Mouse (Mus musculus) midbrain, embryonic 13.5 days (tissue): ENCODE data around the gene Gm6588. TPM values are rescaled to one million over a fixed set of nuclear protein-coding genes. Genes with fewer than 3 reads are reported as not detected.
"Not testable (repeated sequence)": the region's sequence is repeated elsewhere in the genome, so short reads cannot be mapped to it uniquely, and the experiment has no call there.

Source experiments
- ATAC-seq: fragments of 200-750 bp; cut with Nextera tagmentation; 2 replicates; pipeline ENCODE4 v1.8.0; 2017; ENCODE audit warnings: mild to moderate bottlenecking, moderate TSS enrichment, moderate library complexity
- H3K27ac ChIP-seq: fragments of 300-500 bp; sonication (generic); 2 replicates; pipeline ENCODE4 v1.5.1; 2015; ENCODE audit warnings: inconsistent platforms, mild to moderate bottlenecking, moderate library complexity
- H3K27me3 ChIP-seq: fragments of 300-500 bp; sonication (generic); 2 replicates; pipeline ENCODE4 v1.6.1; 2015; ENCODE audit warnings: mild to moderate bottlenecking, inconsistent platforms
- H3K36me3 ChIP-seq: fragments of 300-500 bp; sonication (generic); 2 replicates; pipeline ENCODE4 v1.6.1; 2015; ENCODE audit warnings: mild to moderate bottlenecking, inconsistent platforms
- H3K4me1 ChIP-seq: fragments of 300-500 bp; sonication (generic); replicated peaks from 2 replicates; pipeline ENCODE4 v1.6.1; 2015; ENCODE audit warnings: inconsistent platforms
- H3K4me2 ChIP-seq: fragments of 300-500 bp; sonication (generic); replicated peaks from 2 replicates; pipeline ENCODE4 v1.6.1; 2015; ENCODE audit warnings: moderate library complexity, mild to moderate bottlenecking, inconsistent platforms
- H3K4me3 ChIP-seq: fragments of 300-500 bp; sonication (generic); replicated peaks from 2 replicates; pipeline ENCODE4 v1.5.1; 2015; ENCODE audit warnings: mild to moderate bottlenecking, inconsistent platforms
- H3K9ac ChIP-seq: fragments of 300-500 bp; sonication (generic); replicated peaks from 2 replicates; pipeline ENCODE4 v1.6.1; 2015; ENCODE audit warnings: mild to moderate bottlenecking, inconsistent platforms
- H3K9me3 ChIP-seq: fragments of 300-500 bp; sonication (generic); 2 replicates; pipeline ENCODE4 v1.6.1; 2016; ENCODE audit warnings: mild to moderate bottlenecking, inconsistent platforms
- WGBS: fragments of 180-500 bp; shearing (Covaris S2); methylation state at CpG from one replicate; pipeline ENCODE4 v1.1.7; 2015; 5-methylcytosine and 5-hydroxymethylcytosine counted together
- polyA plus RNA-seq: library from polyadenylated mRNA; unstranded; fragments of >200 nt; fragmentation: Nextera tagmentation; extraction: Ambion mirVana; gene quantifications from 2 replicates; pipeline ENCODE4 v1.2.1, GENCODE M21; 2015

Gm6588 gene
- polyA plus RNA-seq, result 1.5 and 1.7 TPM in 2 replicates

DNA sequence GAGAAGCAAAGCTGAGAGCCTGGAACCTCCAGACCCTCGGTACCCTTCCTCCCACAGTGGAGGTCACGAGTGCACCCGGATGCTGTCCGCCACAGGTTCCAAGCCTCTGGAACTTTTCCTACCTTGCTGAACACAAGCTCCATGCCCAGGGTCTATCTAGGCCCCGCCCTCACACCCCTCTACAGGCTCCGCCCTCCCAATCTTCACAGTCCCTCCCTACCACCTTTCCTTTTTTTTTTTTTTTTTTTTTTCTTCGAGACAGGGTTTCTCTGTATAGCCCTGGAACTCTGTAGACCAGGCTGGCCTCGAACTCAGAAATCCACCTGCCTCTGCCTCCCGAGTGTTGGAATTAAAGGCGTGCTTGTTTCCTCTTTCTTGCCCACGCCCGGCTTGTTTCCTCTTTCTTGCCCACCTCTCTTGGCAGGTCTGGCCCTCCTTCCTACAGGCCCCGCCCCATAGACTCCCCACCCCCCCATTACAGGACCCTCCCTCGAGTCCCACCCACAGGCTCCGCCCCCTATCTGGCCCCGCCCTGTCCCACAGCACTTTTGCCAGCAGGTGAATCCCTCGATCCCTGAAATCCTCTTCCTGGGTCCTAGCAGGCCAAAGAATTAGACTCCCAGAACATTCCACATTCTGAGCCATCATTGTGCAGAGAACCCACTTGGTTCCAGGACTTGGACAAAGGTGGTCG lies at the start of gene Gm6588:
Gm6588 (plus strand) TSS at position 680 of the 694 bp plus-strand sequence.
- Histone ChIP-seq H3K27me3 (0 out of 2 replicates have a peak, but pooled peaks cover 7% of the 10 kb centered on the region), H3K27ac (no peak within 1 kb of the TSS), H3K9ac (no peak within 1 kb of the TSS), H3K4me1 (no peaks in the 10 kb centered on the region), H3K4me2 (no peak within 1 kb of the TSS), H3K9me3 (no peaks in the 10 kb centered on the region), H3K36me3 (peaks cover 13% of the 10 kb centered on the region), H3K4me3 (no peak within 1 kb of the TSS)
- no peak for ATAC-seq
- WGBS, result 76% methylated on average over 18 of the region's 18 CpGs

DNA sequence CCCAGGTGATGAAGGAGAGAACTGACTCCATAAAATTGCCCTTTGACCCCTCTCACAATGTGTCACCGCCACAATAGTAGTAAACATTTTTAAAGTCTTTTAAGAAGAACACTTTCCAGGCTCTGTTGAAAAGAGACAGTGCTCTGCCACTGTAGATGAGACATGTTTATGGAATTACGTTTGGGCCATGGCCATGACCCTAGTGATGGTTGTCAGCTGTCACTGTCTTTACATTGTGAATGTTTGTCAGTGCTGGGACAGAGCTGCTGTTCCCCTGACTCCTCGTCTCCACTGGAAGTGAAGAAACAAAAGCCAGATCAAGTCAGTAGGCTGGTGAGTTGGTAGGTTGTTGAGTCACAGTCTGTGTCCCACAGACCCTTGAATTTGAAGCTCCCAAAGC lies 46.8 kb upstream of the Gm6588 start:
- H3K4me2 ChIP-seq, result no peak overlapping the region

DNA sequence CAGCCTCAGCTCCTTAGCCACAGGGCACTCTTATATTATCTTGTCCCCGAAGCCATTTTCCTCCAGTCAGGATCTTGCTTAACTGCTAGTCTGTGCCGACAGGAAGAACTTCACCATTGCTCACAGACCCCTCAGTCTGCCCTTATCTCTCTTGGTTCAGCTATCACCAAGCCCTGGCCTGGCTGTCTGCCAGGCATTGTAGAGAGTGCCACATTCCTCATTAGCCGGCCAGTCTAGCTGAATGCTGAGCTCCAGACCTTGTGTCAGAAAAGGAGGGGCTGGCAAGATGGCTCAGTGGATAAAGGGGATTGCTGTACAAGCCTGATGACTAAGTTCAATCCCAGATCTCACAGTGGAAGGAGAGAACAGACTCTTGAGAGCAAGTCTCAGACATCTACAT lies 43.2 kb upstream of the Gm6588 start:
- Histone ChIP-seq H3K27me3 (no peaks in the 10 kb centered on the region), H3K27ac (no peak overlapping the region), H3K4me2 (no peak overlapping the region), H3K4me1 (peaks cover 21% of the 10 kb centered on the region), H3K9ac (no peak overlapping the region), H3K4me3 (no peak overlapping the region), H3K9me3 (no peaks in the 10 kb centered on the region), H3K36me3 (no peaks in the 10 kb centered on the region)
- no peak for ATAC-seq
- WGBS, result 69% methylated on average over 3 of the region's 3 CpGs

More for the DNA sequence above, 46.8 kb upstream of the Gm6588 start:
- Histone ChIP-seq H3K4me3 (no peak overlapping the region), H3K27ac (no peak overlapping the region), H3K9me3 (no peaks in the 10 kb centered on the region), H3K9ac (no peak overlapping the region), H3K27me3 (no peaks in the 10 kb centered on the region), H3K4me1 (no peaks in the 10 kb centered on the region), H3K36me3 (no peaks in the 10 kb centered on the region)
- ATAC-seq, result no peak
- 68% methylated on average over 3 of the region's 3 CpGs for WGBS

GRCm38 (mm10) chr5:112409274-112409673 lies 40.0 kb upstream of the Gm6588 start:
- 62% methylated on average over 5 of the region's 5 CpGs for WGBS
- Histone ChIP-seq H3K9me3 (no peaks in the 10 kb centered on the region; the same call in 1 of the 2 replicates), H3K9ac (no peak overlapping the region), H3K27ac (peak overlapping the region; percentile 93), H3K4me2 (no peak overlapping the region), H3K4me1 (peaks cover 39% of the 10 kb centered on the region), H3K36me3 (no peaks in the 10 kb centered on the region), H3K4me3 (no peak overlapping the region), H3K27me3 (no peaks in the 10 kb centered on the region; the same call in 1 of the 2 replicates)
- no peak for ATAC-seq

GRCm38 (mm10) chr5:112411072-112411471 lies 38.2 kb upstream of the Gm6588 start:
- no peaks in the 10 kb centered on the region for H3K36me3 ChIP-seq
- no peaks in the 10 kb centered on the region; the same call in 1 of the 2 replicates for H3K9me3 ChIP-seq
- ATAC-seq, result peak; percentile 61
- H3K27ac ChIP-seq, result peak overlapping the region; percentile 93
- H3K4me1 ChIP-seq, result peaks cover 49% of the 10 kb centered on the region
- 22% methylated on average over 11 of the region's 11 CpGs for WGBS
- H3K27me3 ChIP-seq, result no peaks in the 10 kb centered on the region; the same call in 1 of the 2 replicates
- peak overlapping the region; percentile 5; the same call in 1 of the 2 replicates for H3K9ac ChIP-seq
- H3K4me3 ChIP-seq, result 0 out of 2 replicates have a peak overlapping the region, but pooled peaks have one; percentile 15
- H3K4me2 ChIP-seq, result peak overlapping the region; percentile 44

- H3K9me3 ChIP-seq, result no peaks in the 10 kb centered on the region; the same call in 1 of the 2 replicates
- H3K27ac ChIP-seq, result peak overlapping the region; percentile 93
- peaks cover 55% of the 10 kb centered on the region for H3K4me1 ChIP-seq
- H3K4me2 ChIP-seq, result peak overlapping the region; percentile 44
- peak overlapping the region; percentile 28; the same call in 1 of the 2 replicates for H3K9ac ChIP-seq
- no peaks in the 10 kb centered on the region; the same call in 1 of the 2 replicates for H3K27me3 ChIP-seq
- WGBS, result 9% methylated on average over 19 of the region's 19 CpGs
- H3K4me3 ChIP-seq, result peak overlapping the region; percentile 15; the same call in 1 of the 2 replicates
- no peaks in the 10 kb centered on the region for H3K36me3 ChIP-seq
- peak; percentile 79 for ATAC-seq
Measured at GRCm38 (mm10) chr5:112411514-112412335, 37.5 kb upstream of the Gm6588 start.

DNA sequence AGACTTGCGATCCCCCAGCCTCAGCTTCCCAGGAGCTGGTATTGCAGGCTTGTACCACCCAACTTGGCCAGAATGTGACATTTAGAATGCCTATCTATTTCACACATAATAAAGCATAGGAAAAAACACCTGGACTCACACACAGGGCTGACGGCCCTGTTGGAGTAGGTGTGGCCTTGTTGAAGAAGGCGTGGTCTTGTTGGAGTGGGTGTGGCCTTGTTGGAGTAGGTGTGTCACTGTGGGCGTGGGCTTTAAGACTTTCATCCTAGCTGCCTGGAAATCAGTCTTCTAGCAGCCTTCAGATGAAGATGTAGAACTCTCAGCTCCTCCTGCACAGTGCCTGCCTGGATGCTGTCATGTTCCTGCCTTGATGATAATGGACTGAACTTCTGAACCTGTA lies 36.4 kb upstream of the Gm6588 start:
- not testable (repeated sequence) for H3K4me3 ChIP-seq, H3K9me3 ChIP-seq, ATAC-seq, H3K36me3 ChIP-seq, H3K9ac ChIP-seq, H3K4me2 ChIP-seq, H3K27me3 ChIP-seq
- Histone ChIP-seq H3K27ac (peak overlapping the region; percentile 93), H3K4me1 (peaks cover 64% of the 10 kb centered on the region)
- 86% methylated on average over 4 of the region's 4 CpGs for WGBS

- H3K4me1 ChIP-seq, result peaks cover 40% of the 10 kb centered on the region
- no peak overlapping the region for H3K4me3 ChIP-seq
- H3K27me3 ChIP-seq, result peaks cover 21% of the 10 kb centered on the region
- peaks cover 15% of the 10 kb centered on the region for H3K36me3 ChIP-seq
- peak; percentile 89 for ATAC-seq
- 11% methylated on average over 5 of the region's 5 CpGs for WGBS
- H3K27ac ChIP-seq, result peak overlapping the region; percentile 67
- H3K9ac ChIP-seq, result 0 out of 2 replicates have a peak overlapping the region, but pooled peaks have one; percentile 11
- no peaks in the 10 kb centered on the region; the same call in 1 of the 2 replicates for H3K9me3 ChIP-seq
- no peak overlapping the region for H3K4me2 ChIP-seq
Measured at GRCm38 (mm10) chr5:112416673-112417072, 32.6 kb upstream of the Gm6588 start.

- Histone ChIP-seq H3K9me3 (no peaks in the 10 kb centered on the region; the same call in 1 of the 2 replicates), H3K9ac (no peak overlapping the region), H3K4me3 (no peak overlapping the region), H3K27ac (peak overlapping the region; percentile 67), H3K4me1 (peaks cover 29% of the 10 kb centered on the region), H3K27me3 (peaks cover 33% of the 10 kb centered on the region), H3K36me3 (peaks cover 25% of the 10 kb centered on the region), H3K4me2 (no peak overlapping the region)
- ATAC-seq, result no peak
- 49% methylated on average over 4 of the region's 4 CpGs for WGBS
Measured at GRCm38 (mm10) chr5:112418023-112418422, 31.2 kb upstream of the Gm6588 start.

- Histone ChIP-seq H3K9ac (no peak overlapping the region), H3K9me3 (no peaks in the 10 kb centered on the region), H3K4me2 (no peak overlapping the region), H3K36me3 (peaks cover 38% of the 10 kb centered on the region), H3K4me3 (no peak overlapping the region), H3K4me1 (peaks cover 31% of the 10 kb centered on the region), H3K27me3 (peaks cover 43% of the 10 kb centered on the region), H3K27ac (no peak overlapping the region)
- ATAC-seq, result no peak
- WGBS, result 30% methylated on average over 12 of the region's 12 CpGs
Measured at GRCm38 (mm10) chr5:112419535-112419934, 29.7 kb upstream of the Gm6588 start.

- no peak for ATAC-seq
- WGBS, result 91% methylated on average over 7 of the region's 7 CpGs
- Histone ChIP-seq H3K9ac (no peak overlapping the region), H3K36me3 (peaks cover 24% of the 10 kb centered on the region), H3K27ac (no peak overlapping the region), H3K4me3 (no peak overlapping the region), H3K4me1 (peaks cover 14% of the 10 kb centered on the region), H3K27me3 (peaks cover 68% of the 10 kb centered on the region), H3K9me3 (no peaks in the 10 kb centered on the region), H3K4me2 (no peak overlapping the region)
Measured at GRCm38 (mm10) chr5:112426635-112427034, 22.6 kb upstream of the Gm6588 start.

DNA sequence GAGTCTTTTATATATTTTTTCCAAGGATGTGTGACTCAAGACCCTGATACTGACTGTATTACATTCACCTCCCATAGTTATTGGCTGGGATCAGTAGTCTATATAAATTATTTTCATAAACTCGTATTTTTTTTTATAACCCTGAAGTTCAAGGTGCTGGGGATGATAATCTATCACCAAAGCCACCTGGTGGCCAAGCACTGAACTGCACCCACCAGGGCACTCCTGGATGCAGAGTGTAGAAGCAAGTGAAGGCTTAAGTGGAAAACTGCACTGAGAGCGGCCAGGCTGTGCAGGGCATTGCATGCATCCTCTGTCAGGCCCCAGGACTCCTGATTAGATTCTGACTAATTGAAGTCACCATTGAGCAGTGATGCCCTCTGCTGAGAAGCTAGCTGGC lies 21.9 kb upstream of the Gm6588 start:
- peak; percentile 46; the same call in 1 of the 2 replicates for ATAC-seq
- H3K27ac ChIP-seq, result no peak overlapping the region
- 36% methylated on average over 2 of the region's 2 CpGs for WGBS
- H3K9me3 ChIP-seq, result no peaks in the 10 kb centered on the region
- no peak overlapping the region for H3K4me3 ChIP-seq
- peaks cover 19% of the 10 kb centered on the region for H3K36me3 ChIP-seq
- peaks cover 68% of the 10 kb centered on the region for H3K27me3 ChIP-seq
- H3K9ac ChIP-seq, result no peak overlapping the region
- H3K4me2 ChIP-seq, result no peak overlapping the region
- H3K4me1 ChIP-seq, result peaks cover 20% of the 10 kb centered on the region
